Mouse (Mus musculus) kidney, adult 2 months (tissue): ENCODE results near the gene Sorcs2. TPM values are rescaled to one million over a fixed set of nuclear protein-coding genes. Genes with fewer than 3 reads are reported as not detected.
"Not testable (repeated sequence)": the region's sequence is repeated elsewhere in the genome, so short reads cannot be mapped to it uniquely, and the experiment has no call there.

Experiments
- DNase-seq: peaks from one replicate; pipeline ENCODE4 v3.0.0; 2021
- H3K27ac ChIP-seq: fragments of 200-500 bp; 2 replicates; pipeline ENCODE4 v1.5.1; 2012; ENCODE audit warnings: low read depth, low read length, control low read depth, inconsistent platforms; ENCODE audit not compliant: insufficient read depth
- H3K27me3 ChIP-seq: fragments of 200-500 bp; replicated peaks from 2 replicates; pipeline ENCODE4 v1.6.1; 2012; ENCODE audit warnings: mild to moderate bottlenecking, moderate library complexity, low read length, inconsistent platforms; ENCODE audit not compliant: control insufficient read depth, insufficient read depth
- H3K36me3 ChIP-seq: fragments of 200-500 bp; 2 replicates; pipeline ENCODE4 v1.6.1; 2012; ENCODE audit warnings: mild to moderate bottlenecking, moderate library complexity, low read length, inconsistent platforms; ENCODE audit not compliant: control insufficient read depth, insufficient read depth
- H3K4me1 ChIP-seq: fragments of 200-500 bp; 2 replicates; pipeline ENCODE4 v1.6.1; 2011; ENCODE audit warnings: low read length; ENCODE audit not compliant: control insufficient read depth, insufficient read depth
- H3K4me3 ChIP-seq: fragments of 200-500 bp; 2 replicates; pipeline ENCODE4 v1.5.1; 2011; ENCODE audit warnings: mild to moderate bottlenecking, low read depth, low read length, control low read depth; ENCODE audit not compliant: insufficient read depth
- CTCF ChIP-seq: fragments of 200-500 bp; conservative IDR thresholded peaks from 2 replicates; pipeline ENCODE4 v1.5.1; 2011; ENCODE audit warnings: low read depth, mild to moderate bottlenecking, control low read depth, low read length, moderate library complexity, mixed read lengths; ENCODE audit not compliant: insufficient read depth, insufficient read length
- POLR2A ChIP-seq: fragments of 200-500 bp; IDR thresholded peaks from one replicate; pipeline ENCODE4 v1.6.1; 2011; ENCODE audit warnings: low read depth, low read length, control low read depth
- WGBS: fragments of 180-500 bp; shearing (Covaris S2); methylation state at CpG from one replicate; pipeline ENCODE4 v1.1.7; 2018; 5-methylcytosine and 5-hydroxymethylcytosine counted together
- polyA plus RNA-seq: library from polyadenylated mRNA; depleted of rRNA; stranded (reverse); fragments of >200 nt; gene quantifications from 2 replicates; pipeline ENCODE4 v1.2.3, GENCODE M21; 2012

Gene Sorcs2
- polyA plus RNA-seq, 1 experiment, result 1.9 TPM

DNA sequence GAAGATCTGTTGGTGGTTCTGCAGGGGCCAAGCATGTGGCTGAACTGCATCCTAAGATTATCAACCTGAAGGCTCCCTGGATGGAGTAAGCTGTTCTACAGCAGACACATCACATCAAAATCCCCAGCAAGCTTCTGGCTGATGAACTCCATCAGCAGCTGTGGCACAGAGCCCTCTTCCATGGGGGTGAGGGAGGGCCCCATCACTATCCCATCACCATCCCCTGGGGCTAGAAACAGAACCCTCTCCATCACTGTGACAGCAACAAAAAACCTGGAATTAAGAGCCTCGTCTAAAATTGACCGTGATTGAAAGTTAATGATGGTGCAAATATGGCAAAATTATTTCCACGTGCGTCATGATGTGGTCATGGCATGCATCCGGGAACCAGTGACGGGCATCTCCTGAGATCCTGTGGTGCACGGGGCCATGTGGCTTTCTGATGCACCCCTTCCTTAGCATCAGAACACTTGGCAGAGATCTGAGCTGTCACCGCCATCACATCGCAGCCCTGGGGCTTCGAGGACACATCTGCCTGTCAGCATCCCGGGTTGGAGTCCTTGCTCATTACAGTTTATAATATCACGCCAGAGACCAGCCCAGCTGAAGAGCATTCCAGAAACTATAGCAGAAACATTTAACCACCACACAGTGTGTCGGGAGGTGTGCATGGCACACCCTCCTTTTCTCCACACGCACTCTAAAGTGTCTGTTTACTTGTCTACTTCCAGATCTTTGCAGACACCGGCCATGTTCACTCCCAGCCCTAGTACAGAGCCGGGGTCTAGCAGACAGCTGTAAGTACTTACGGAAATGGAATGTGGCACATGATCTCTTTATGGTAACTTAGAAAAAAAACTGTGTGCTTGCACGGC, 143.1 kb downstream of the Sorcs2 start:
- TF ChIP-seq CTCF, result no peak
- no peak for TF ChIP-seq POLR2A
- DNase-seq, result no peak
- whole genome bisulfite sequencing, result 73% methylated on average over 18 of the region's 18 CpGs
- Histone ChIP-seq H3K4me3 (no peak overlapping the region), H3K27ac (no peak overlapping the region), H3K27me3 (no peaks in the 10 kb centered on the region), H3K4me1 (no peaks in the 10 kb centered on the region), H3K36me3 (no peaks in the 10 kb centered on the region)

DNA sequence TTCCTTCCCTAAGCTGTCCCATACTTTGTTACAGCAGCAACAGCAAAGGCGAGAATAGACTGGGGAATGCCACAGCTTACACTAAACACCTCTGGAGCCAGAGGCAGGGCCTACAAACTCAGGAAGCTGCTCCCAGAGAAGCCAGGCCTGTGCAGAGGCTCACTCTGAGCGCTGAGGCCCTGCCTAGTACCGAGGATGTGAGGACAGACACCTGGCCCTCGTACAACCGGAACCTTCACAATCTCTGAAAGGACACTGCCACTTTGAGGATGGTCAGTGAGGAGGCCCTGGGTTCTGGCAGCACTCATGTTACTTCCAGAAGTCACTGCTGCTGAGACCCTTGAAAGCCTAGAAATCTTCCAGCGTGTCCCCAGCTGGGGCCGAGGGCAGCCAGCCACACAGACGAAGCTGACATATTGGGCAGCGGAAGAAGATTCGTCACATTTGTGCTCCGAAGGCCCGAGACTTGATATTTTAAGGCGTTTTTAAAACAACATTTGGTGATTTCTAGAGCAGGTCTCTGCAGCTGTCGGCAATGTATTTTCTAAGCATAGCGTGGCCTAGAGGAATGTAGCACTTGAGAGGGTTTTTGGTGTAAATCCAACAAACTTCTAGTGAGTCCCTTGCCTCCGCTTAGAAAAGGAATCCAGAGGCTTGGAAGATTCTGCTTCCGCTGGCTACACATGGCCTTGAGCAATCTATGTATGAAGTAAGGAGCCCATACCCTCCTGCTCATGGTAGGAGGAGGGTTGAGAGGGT, 145.0 kb downstream of the Sorcs2 start:
- Histone ChIP-seq H3K27ac (no peak overlapping the region), H3K27me3 (no peaks in the 10 kb centered on the region), H3K4me1 (no peaks in the 10 kb centered on the region), H3K36me3 (no peaks in the 10 kb centered on the region), H3K4me3 (no peak overlapping the region)
- 74% methylated on average over 17 of the region's 17 CpGs for WGBS
- no peak for DNase-seq
- TF ChIP-seq CTCF, result no peak
- TF ChIP-seq POLR2A, result no peak

DNA sequence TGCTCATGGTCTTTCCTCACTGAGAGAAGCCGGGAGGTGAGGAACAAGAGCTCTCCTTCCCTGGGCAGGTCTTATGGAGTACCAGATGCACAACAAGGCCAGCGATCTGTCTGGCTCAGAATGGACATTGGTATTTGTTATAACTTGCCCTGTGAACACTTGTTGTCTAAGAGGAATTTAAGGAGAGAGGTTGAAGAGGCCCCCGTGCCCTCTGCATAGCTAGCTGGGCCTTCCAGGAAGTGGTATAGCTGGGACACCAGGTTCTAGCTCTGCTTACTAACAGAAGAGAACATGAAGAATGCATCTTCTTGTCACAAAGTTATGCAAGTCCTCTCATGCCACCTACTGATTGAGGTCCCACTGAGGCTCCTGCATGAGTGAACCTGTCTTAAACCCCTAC, 149.9 kb downstream of the Sorcs2 start:
- no peaks in the 10 kb centered on the region for H3K36me3 ChIP-seq
- no peaks in the 10 kb centered on the region for H3K27me3 ChIP-seq
- DNase-seq, result no peak
- no peak overlapping the region for H3K4me3 ChIP-seq
- WGBS, result 95% methylated on average over 3 of the region's 3 CpGs
- no peaks in the 10 kb centered on the region for H3K4me1 ChIP-seq
- TF ChIP-seq CTCF (no peak), POLR2A (no peak)
- no peak overlapping the region for H3K27ac ChIP-seq

DNA sequence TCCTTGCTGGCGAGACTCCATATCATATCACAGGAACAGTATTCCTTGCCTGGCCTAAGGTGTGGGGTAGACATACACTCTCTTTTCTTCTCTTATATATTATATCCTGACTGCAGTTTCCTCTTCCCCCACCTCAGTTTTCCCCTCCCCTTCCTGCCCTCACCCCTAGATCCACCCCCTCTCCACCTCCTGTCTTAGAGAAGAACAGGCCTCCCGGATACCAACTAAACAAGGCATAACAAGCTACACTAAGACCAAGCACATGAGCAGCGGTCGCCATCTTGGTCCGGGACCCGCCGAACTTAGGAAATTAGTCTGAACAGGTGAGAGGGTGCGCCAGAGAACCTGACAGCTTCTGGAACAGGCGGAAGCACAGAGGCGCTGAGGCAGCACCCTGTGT, 160.4 kb downstream of the Sorcs2 start:
- not testable (repeated sequence) for H3K27me3 ChIP-seq, H3K4me1 ChIP-seq, H3K4me3 ChIP-seq, DNase-seq, H3K27ac ChIP-seq, H3K36me3 ChIP-seq
- WGBS, result 97% methylated on average over 9 of the region's 10 CpGs

DNA sequence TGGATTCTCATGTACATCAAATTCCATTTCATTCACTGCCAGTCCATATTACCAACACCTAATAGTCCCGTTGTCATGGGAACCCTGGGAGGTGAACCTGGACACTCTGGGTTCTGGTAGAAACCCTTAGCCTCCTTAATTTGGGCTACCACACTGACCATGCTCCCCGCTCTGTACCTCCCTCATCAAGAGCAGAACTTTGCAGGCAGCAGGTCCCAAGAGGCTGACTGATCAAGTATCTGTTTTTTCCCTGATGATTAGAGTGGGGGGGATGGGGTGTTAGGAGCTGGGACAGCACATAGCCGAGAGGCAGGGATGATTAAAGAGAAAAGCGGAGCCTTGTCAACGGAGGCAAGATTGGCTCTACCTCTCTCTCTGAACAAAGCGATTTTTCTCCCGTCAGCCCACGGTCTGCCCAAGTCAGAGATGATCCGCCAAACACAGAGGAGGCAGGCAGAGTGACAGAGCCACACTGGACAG, 167.6 kb downstream of the Sorcs2 start:
- TF ChIP-seq CTCF, result no peak
- TF ChIP-seq POLR2A, result no peak
- no peak overlapping the region for H3K27ac ChIP-seq
- H3K36me3 ChIP-seq, result no peaks in the 10 kb centered on the region
- no peak overlapping the region for H3K4me3 ChIP-seq
- H3K27me3 ChIP-seq, result no peaks in the 10 kb centered on the region
- H3K4me1 ChIP-seq, result no peaks in the 10 kb centered on the region
- WGBS, result 76% methylated on average over 9 of the region's 9 CpGs
- no peak for DNase-seq

DNA sequence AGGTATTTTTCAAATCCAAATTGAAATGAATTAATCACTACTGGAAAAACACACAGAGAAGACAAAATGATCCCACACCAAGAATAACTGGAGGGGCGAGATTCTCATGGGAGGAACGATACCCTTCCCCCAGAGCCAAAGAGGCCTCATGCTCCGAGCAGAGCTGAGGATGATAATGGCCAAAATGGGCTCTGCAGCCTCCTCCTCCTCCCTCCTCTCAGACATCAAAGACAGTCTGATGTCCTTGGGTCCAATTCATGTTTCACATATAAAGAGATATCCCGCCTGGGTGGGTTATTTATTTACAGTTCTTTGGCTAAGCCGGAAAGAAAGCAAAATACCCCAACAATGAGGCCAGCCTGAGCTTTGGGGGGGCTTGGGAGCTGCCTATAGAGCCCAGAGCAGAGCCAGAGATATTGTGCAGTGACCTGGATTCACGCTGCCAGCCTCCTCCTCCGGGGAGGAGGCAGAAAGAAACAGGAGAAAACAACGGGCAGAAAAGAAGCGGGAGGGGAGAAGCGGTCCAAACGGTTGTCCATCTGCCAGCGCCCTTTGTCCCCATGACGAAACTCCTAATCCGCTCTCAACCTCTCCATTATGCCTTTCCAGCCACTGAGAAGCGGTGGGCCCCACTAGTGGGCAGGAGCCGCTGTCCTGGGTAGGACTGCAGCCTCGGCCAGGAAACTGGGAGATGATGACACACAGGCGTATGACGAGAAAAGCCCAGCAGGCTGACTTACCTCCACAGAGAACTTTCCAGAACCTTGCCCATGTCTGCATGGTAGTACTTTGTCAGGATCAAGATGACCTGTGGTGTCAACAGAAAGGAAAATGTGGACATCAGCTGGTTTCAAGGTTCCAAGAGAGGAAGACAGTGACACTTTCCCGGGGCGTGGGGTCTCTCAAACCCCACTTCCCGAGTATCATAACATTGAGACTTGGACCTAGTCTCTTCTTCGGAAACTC, 169.3 kb downstream of the Sorcs2 start:
- Histone ChIP-seq H3K36me3 (no peaks in the 10 kb centered on the region), H3K27ac (no peak overlapping the region), H3K27me3 (no peaks in the 10 kb centered on the region), H3K4me1 (no peaks in the 10 kb centered on the region), H3K4me3 (no peak overlapping the region)
- DNase-seq, result peak; percentile 28
- TF ChIP-seq POLR2A (no peak), CTCF (no peak)
- WGBS, result 68% methylated on average over 23 of the region's 23 CpGs
